Mouse (Mus musculus) hindbrain, embryonic 12.5 days (tissue): ENCODE data around the gene Zdhhc5. TPM values are rescaled to one million over a fixed set of nuclear protein-coding genes. Genes with fewer than 3 reads are reported as not detected.
"Not testable (repeated sequence)": the region's sequence is repeated elsewhere in the genome, so short reads cannot be mapped to it uniquely, and the experiment has no call there.

Experiments
- ATAC-seq: fragments of 200-750 bp; cut with Nextera tagmentation; 2 replicates; pipeline ENCODE4 v1.8.0; 2017; ENCODE audit warnings: moderate TSS enrichment; ENCODE audit not compliant: low FRiP score
- H3K27ac ChIP-seq: fragments of 300-500 bp; sonication (generic); 2 replicates; pipeline ENCODE4 v1.5.1; 2016; ENCODE audit warnings: mild to moderate bottlenecking
- H3K27me3 ChIP-seq: fragments of 300-500 bp; sonication (generic); 2 replicates; pipeline ENCODE4 v1.6.1; 2016; ENCODE audit warnings: mild to moderate bottlenecking
- H3K36me3 ChIP-seq: fragments of 300-500 bp; sonication (generic); 2 replicates; pipeline ENCODE4 v1.6.1; 2016; ENCODE audit warnings: mild to moderate bottlenecking
- H3K4me1 ChIP-seq: fragments of 300-500 bp; sonication (generic); 2 replicates; pipeline ENCODE4 v1.6.1; 2016
- H3K4me2 ChIP-seq: fragments of 300-500 bp; sonication (generic); replicated peaks from 2 replicates; pipeline ENCODE4 v1.6.1; 2016; ENCODE audit warnings: mild to moderate bottlenecking
- H3K4me3 ChIP-seq: fragments of 300-500 bp; sonication (generic); 2 replicates; pipeline ENCODE4 v1.5.1; 2016; ENCODE audit warnings: mild to moderate bottlenecking
- H3K9ac ChIP-seq: fragments of 300-500 bp; sonication (generic); 2 replicates; pipeline ENCODE4 v1.6.1; 2016; ENCODE audit warnings: mild to moderate bottlenecking, moderate library complexity
- H3K9me3 ChIP-seq: fragments of 300-500 bp; sonication (generic); replicated peaks from 2 replicates; pipeline ENCODE4 v1.6.1; 2016; ENCODE audit warnings: mild to moderate bottlenecking
- whole genome bisulfite sequencing: fragments of 180-500 bp; shearing (Covaris S2); methylation state at CpG from one replicate; pipeline ENCODE4 v1.1.7; 2016; 5-methylcytosine and 5-hydroxymethylcytosine counted together
- polyA plus RNA-seq: library from polyadenylated mRNA; unstranded; fragments of >200 nt; fragmentation: Nextera tagmentation; extraction: Ambion mirVana; gene quantifications from 2 replicates; pipeline ENCODE4 v1.2.1, GENCODE M21; 2016

Zdhhc5 gene
- polyA plus RNA-seq, 1 experiment from 2014 or later: 30.0 TPM

DNA sequence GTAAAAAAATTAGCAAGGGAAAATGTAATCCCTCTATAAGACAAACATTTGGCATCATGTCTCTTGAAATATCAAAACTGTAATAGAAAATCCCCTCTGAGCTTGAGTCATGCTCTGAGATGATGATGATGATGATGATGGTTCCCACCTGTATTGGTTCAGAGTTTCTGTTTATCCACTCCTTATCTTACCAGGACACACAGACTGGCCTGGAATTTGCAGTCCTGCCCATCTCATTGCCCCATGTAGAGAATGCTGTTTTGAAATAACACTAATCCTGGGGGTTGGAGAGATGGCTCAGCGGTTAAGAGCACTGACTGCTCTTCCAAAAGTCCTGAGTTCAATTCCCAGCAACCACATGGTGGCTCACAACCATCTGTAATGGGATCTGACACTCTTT is 17.4 kb upstream of the Zdhhc5 start:
- no peak overlapping the region for H3K4me3 ChIP-seq
- WGBS: 46% methylated on average over 1 of the region's 1 CpGs

GRCm38 (mm10) chr2:84731206-84731605 is 16.2 kb upstream of the Zdhhc5 start:
- no peak overlapping the region for H3K4me2 ChIP-seq
- no peaks in the 10 kb centered on the region for H3K27me3 ChIP-seq
- no peaks in the 10 kb centered on the region for H3K36me3 ChIP-seq
- H3K4me3 ChIP-seq: no peak overlapping the region
- H3K9me3 ChIP-seq: no peaks in the 10 kb centered on the region
- WGBS: 78% methylated on average over 3 of the region's 3 CpGs
- H3K9ac ChIP-seq: no peak overlapping the region
- no peak for ATAC-seq
- no peak overlapping the region for H3K27ac ChIP-seq
- H3K4me1 ChIP-seq: peaks cover 33% of the 10 kb centered on the region

More for the DNA sequence above, 17.4 kb upstream of the Zdhhc5 start:
- H3K9ac ChIP-seq: no peak overlapping the region
- no peaks in the 10 kb centered on the region for H3K9me3 ChIP-seq
- H3K4me1 ChIP-seq: peaks cover 40% of the 10 kb centered on the region
- H3K27me3 ChIP-seq: no peaks in the 10 kb centered on the region
- no peak overlapping the region for H3K27ac ChIP-seq
- ATAC-seq: no peak
- H3K4me2 ChIP-seq: no peak overlapping the region
- H3K36me3 ChIP-seq: no peaks in the 10 kb centered on the region

- Histone ChIP-seq H3K36me3 (peaks cover 20% of the 10 kb centered on the region), H3K4me1 (peaks cover 27% of the 10 kb centered on the region)
- not testable (repeated sequence) for H3K4me3 ChIP-seq, H3K27me3 ChIP-seq, H3K4me2 ChIP-seq, ATAC-seq, H3K9me3 ChIP-seq, H3K27ac ChIP-seq, H3K9ac ChIP-seq
- 80% methylated on average over 5 of the region's 5 CpGs for WGBS
Observed at GRCm38 (mm10) chr2:84728191-84728590, 13.2 kb upstream of the Zdhhc5 start.

GRCm38 (mm10) chr2:84727172-84727858 is 12.3 kb upstream of the Zdhhc5 start, which contains the start of gene Clp1:
Gene Clp1 (minus strand): TSS chr2:84727350.
- H3K9ac ChIP-seq: peak within 1 kb of the TSS; percentile 75
- peak within 1 kb of the TSS; percentile 94 for H3K4me2 ChIP-seq
- under 1% methylated on average over 39 of the region's 39 CpGs for WGBS
- peaks cover 22% of the 10 kb centered on the region for H3K36me3 ChIP-seq
- H3K4me1 ChIP-seq: peaks cover 26% of the 10 kb centered on the region
- H3K27ac ChIP-seq: peak within 1 kb of the TSS; percentile 73
- peak within 1 kb of the TSS; percentile 61 for H3K4me3 ChIP-seq
- peak; percentile 96 for ATAC-seq
- no peaks in the 10 kb centered on the region for H3K9me3 ChIP-seq
- H3K27me3 ChIP-seq: no peaks in the 10 kb centered on the region

GRCm38 (mm10) chr2:84726716-84727115 is 11.7 kb upstream of the Zdhhc5 start:
- H3K36me3 ChIP-seq: peaks cover 23% of the 10 kb centered on the region
- H3K4me2 ChIP-seq: peak overlapping the region; percentile 94
- peak; percentile 2 for ATAC-seq
- no peaks in the 10 kb centered on the region for H3K27me3 ChIP-seq
- 0 out of 2 replicates have a peak overlapping the region, but pooled peaks have one; percentile 30 for H3K27ac ChIP-seq
- no peaks in the 10 kb centered on the region for H3K9me3 ChIP-seq
- peak overlapping the region; percentile 61 for H3K4me3 ChIP-seq
- H3K9ac ChIP-seq: peak overlapping the region; percentile 75
- 5% methylated on average over 9 of the region's 9 CpGs for WGBS
- peaks cover 26% of the 10 kb centered on the region for H3K4me1 ChIP-seq

DNA sequence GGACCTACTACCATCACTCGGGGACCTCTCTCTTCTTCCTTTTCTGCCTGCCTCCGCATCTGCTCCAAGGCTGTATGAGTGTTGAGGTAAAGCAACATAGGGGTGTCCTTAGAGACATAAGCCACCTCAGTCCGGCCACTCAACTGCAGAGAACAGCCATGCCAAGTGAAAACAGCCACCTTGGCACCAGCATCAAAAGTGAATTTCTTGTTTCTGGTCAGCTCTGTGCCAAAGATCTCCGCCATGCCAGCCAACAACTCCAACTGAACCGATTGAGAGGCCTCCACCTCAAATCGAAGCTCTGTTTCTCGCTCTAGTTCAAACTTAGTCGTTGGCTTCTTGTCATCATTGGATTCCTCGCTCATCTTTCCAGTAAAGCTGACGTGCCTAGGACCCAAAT is 10.8 kb upstream of the Zdhhc5 start:
- no peak overlapping the region for H3K4me3 ChIP-seq
- WGBS: 94% methylated on average over 10 of the region's 10 CpGs
- H3K4me2 ChIP-seq: peak overlapping the region; percentile 94; the same call in 1 of the 2 replicates
- H3K9me3 ChIP-seq: no peaks in the 10 kb centered on the region
- H3K36me3 ChIP-seq: peaks cover 28% of the 10 kb centered on the region
- H3K27ac ChIP-seq: no peak overlapping the region
- no peaks in the 10 kb centered on the region for H3K27me3 ChIP-seq
- H3K9ac ChIP-seq: no peak overlapping the region; the same call in 1 of the 2 replicates
- H3K4me1 ChIP-seq: peaks cover 26% of the 10 kb centered on the region
- ATAC-seq: no peak

DNA sequence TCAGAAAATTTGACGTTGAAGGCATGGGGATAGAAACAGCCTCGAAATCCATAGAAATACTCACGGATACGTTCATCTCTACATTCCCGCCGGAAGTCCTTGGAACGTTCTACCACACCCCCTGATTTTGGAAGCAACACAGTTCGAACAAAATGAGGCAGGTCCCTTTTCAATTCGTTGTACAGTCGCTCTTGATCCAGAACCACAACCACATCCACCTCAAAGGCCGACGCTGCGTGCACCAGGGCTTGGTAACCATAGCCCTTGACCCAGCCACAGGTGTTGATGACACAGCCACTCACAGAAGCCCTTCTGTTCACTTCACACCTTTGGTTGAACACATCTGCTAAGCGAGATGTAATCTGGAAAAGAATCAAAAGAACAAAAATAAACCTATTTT is 8.9 kb upstream of the Zdhhc5 start:
- ATAC-seq: no peak
- Histone ChIP-seq H3K27ac (no peak overlapping the region), H3K4me3 (no peak overlapping the region), H3K9me3 (no peaks in the 10 kb centered on the region), H3K4me1 (peaks cover 26% of the 10 kb centered on the region), H3K27me3 (no peaks in the 10 kb centered on the region), H3K4me2 (no peak overlapping the region), H3K36me3 (peaks cover 28% of the 10 kb centered on the region), H3K9ac (no peak overlapping the region)
- 96% methylated on average over 14 of the region's 14 CpGs for WGBS

DNA sequence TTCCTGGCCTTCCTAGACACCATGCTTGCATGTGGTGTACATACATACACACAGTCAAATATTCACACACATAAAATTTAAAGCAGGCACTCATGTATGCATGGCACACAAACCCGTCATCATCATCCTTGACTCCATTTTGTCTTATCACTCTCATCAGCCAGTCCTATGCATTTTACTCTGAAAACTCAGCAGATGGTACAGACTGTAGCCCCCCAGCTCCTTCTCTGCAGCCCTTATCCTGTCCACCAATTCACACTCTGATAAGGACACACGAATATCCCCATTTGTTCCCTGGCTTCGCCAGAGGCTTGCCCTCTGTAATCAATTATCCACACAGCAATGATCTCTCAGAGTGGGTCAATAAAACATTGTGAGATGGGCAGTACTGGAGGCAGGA is 6.2 kb upstream of the Zdhhc5 start:
- ATAC-seq: no peak

DNA sequence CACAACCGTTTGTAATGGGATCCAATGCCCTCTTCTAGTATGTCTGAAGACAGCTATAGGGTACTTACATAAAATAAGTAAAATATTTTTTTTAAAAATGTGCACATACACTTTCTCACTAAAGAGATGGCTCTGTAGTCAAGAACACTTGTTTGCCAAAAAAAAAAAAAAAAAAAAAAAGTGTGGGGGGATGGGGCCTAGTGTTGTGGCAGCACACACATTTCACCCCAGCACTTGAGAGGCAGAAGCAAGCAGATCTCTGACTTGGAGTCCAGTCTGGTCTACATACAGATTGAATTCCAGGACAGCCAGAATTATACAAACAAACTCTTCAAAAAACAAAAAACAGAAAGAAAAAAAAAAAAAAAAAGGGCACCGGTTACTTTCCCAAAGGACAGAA is 5.7 kb upstream of the Zdhhc5 start:
- Histone ChIP-seq H3K4me3 (no peak overlapping the region), H3K4me2 (no peak overlapping the region), H3K9ac (no peak overlapping the region), H3K27me3 (no peaks in the 10 kb centered on the region), H3K27ac (no peak overlapping the region), H3K36me3 (peaks cover 28% of the 10 kb centered on the region), H3K4me1 (peaks cover 15% of the 10 kb centered on the region), H3K9me3 (no peaks in the 10 kb centered on the region)
- ATAC-seq: no peak
- 100% methylated on average over 2 of the region's 2 CpGs for WGBS

More for the DNA sequence above, 6.2 kb upstream of the Zdhhc5 start:
- peaks cover 20% of the 10 kb centered on the region for H3K4me1 ChIP-seq
- H3K36me3 ChIP-seq: peaks cover 28% of the 10 kb centered on the region
- no peak overlapping the region for H3K4me2 ChIP-seq
- H3K9ac ChIP-seq: no peak overlapping the region
- 81% methylated on average over 3 of the region's 3 CpGs for WGBS
- H3K27ac ChIP-seq: no peak overlapping the region
- H3K27me3 ChIP-seq: no peaks in the 10 kb centered on the region
- no peaks in the 10 kb centered on the region for H3K9me3 ChIP-seq
- H3K4me3 ChIP-seq: no peak overlapping the region

DNA sequence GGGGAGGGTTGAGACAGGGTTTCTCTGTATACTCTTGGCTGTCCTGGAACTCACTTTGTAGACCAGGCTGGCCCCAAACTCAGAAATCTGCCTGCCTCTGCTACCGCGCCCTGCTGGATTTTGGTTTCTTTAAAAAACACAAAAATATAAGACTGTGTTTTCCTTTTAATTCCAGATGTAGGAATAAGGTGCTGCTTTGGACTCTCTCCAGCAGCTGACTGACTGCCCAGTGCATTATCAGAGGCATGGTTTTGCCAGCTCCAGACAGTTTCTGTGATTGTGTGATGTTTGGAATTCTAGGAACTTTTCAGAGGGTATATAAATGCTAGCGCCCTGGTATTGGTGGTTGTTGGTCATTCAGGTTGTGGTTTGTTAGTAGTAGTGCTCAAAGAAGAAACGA is 2.4 kb upstream of the Zdhhc5 start:
- peaks cover 6% of the 10 kb centered on the region; the same call in 1 of the 2 replicates for H3K36me3 ChIP-seq
- H3K4me3 ChIP-seq: no peak overlapping the region
- ATAC-seq: no peak
- 89% methylated on average over 4 of the region's 4 CpGs for WGBS
- H3K9me3 ChIP-seq: no peaks in the 10 kb centered on the region
- H3K27me3 ChIP-seq: no peaks in the 10 kb centered on the region
- H3K27ac ChIP-seq: no peak overlapping the region
- H3K9ac ChIP-seq: no peak overlapping the region
- H3K4me2 ChIP-seq: no peak overlapping the region
- H3K4me1 ChIP-seq: peaks cover 12% of the 10 kb centered on the region

DNA sequence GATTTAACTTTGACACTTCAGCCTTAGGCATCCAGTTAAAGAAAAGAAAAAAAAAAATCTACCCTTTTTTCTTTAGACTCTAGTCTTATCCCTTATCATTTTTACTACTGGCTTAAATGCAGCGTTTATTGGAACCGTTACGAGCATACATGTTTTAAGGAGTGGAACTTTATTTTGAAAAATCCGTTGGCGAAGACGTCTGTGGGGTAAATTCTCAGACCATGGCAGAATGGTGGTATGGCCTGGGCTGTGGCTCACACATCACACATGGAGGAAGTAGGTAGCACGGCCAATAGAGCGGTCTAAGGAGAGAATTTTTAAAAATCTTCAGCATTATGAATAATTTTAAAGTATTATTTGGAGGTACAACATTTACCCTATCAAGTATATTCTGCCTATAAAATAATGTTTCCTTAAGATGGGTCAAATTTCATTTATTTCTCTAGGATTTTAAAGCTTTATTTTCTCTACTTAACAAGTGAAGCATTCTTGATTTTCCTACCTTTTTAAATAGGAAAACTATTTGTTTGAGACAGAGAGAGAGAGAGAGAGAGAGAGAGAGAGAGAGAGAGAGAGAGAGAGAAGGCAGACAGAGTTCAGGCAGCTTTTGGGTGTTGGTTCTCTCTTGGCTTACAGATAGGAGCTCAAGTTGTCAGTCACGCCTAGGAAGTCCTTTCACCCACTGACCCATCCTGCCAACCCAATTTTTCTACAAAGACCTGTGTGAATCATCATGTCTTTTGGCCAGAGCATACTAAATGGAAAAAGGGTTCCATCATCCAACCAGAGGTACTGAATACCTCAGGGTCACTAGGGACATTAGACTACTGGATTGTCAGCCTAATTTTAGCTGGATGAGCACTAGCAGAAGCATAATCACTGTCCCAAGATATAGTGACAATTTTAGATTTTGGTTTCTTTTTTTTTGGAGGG is 1.7 kb upstream of the Zdhhc5 start:
- Histone ChIP-seq H3K27ac (peak overlapping the region; percentile 97), H3K4me3 (peak overlapping the region; percentile 94), H3K9ac (peak overlapping the region; percentile 63), H3K27me3 (no peaks in the 10 kb centered on the region), H3K4me2 (peak overlapping the region; percentile 85), H3K9me3 (no peaks in the 10 kb centered on the region), H3K36me3 (peaks cover 5% of the 10 kb centered on the region; the same call in 1 of the 2 replicates), H3K4me1 (peaks cover 12% of the 10 kb centered on the region)
- ATAC-seq: no peak
- 43% methylated on average over 9 of the region's 9 CpGs for WGBS
